Mouse (Mus musculus) stomach, postnatal 0 days (tissue): ENCODE results near the gene Phf13. TPM values are rescaled to one million over a fixed set of nuclear protein-coding genes. Genes with fewer than 3 reads are reported as not detected.

Experiments
- ATAC-seq: fragments of 200-750 bp; cut with Nextera tagmentation; 2 replicates; pipeline ENCODE4 v1.8.0; 2017; ENCODE audit not compliant: low FRiP score, low TSS enrichment
- DNase-seq: peaks from one replicate; pipeline ENCODE4 v3.0.0-alpha.2; 2016; ENCODE audit warnings: low spot score
- H3K27ac ChIP-seq: fragments of 300-500 bp; sonication (generic); replicated peaks from 2 replicates; pipeline ENCODE4 v1.5.1; 2014; ENCODE audit warnings: mild to moderate bottlenecking, control low read depth
- H3K27me3 ChIP-seq: fragments of 300-500 bp; sonication (generic); 2 replicates; pipeline ENCODE4 v1.6.1; 2014; ENCODE audit warnings: low read length; ENCODE audit not compliant: control insufficient read depth, insufficient read depth
- H3K36me3 ChIP-seq: fragments of 300-500 bp; sonication (generic); 2 replicates; pipeline ENCODE4 v1.6.1; 2014; ENCODE audit warnings: low read length, mixed read lengths; ENCODE audit not compliant: control insufficient read depth, insufficient read depth
- H3K4me1 ChIP-seq: fragments of 300-500 bp; sonication (generic); replicated peaks from 2 replicates; pipeline ENCODE4 v1.6.1; 2014; ENCODE audit warnings: antibody characterized with exemption; ENCODE audit not compliant: control insufficient read depth, insufficient read depth
- H3K4me2 ChIP-seq: fragments of 300-500 bp; sonication (generic); replicated peaks from 2 replicates; pipeline ENCODE4 v1.6.1; 2014; ENCODE audit warnings: low read depth, mild to moderate bottlenecking, control low read depth, moderate library complexity
- H3K4me3 ChIP-seq: fragments of 300-500 bp; sonication (generic); 2 replicates; pipeline ENCODE4 v1.5.1; 2014; ENCODE audit warnings: low read depth, low read length, control low read depth
- H3K9ac ChIP-seq: fragments of 300-500 bp; sonication (generic); 2 replicates; pipeline ENCODE4 v1.6.1; 2014; ENCODE audit warnings: mild to moderate bottlenecking, low read length, control low read depth, mixed read lengths
- H3K9me3 ChIP-seq: fragments of 300-500 bp; sonication (generic); 2 replicates; pipeline ENCODE4 v1.6.1; 2016; ENCODE audit warnings: low read length; ENCODE audit not compliant: control insufficient read depth
- CTCF ChIP-seq: IDR thresholded peaks from 2 replicates; pipeline ENCODE4 v1.5.1; 2016; ENCODE audit warnings: antibody characterized with exemption, low read depth, mild to moderate bottlenecking, moderate library complexity
- EP300 ChIP-seq: optimal IDR thresholded peaks from 2 replicates; pipeline ENCODE3; 2016; ENCODE audit warnings: antibody characterized with exemption
- WGBS: fragments of 180-500 bp; shearing (Covaris S2); extraction: QIAGEN DNeasy Blood & Tissue Kit; methylation state at CpG from one replicate; pipeline ENCODE4 v1.1.7; 2014; 5-methylcytosine and 5-hydroxymethylcytosine counted together
- polyA plus RNA-seq: library from polyadenylated mRNA; unstranded; fragments of >200 nt; fragmentation: Nextera tagmentation; extraction: Ambion mirVana; gene quantifications from 2 replicates; pipeline ENCODE4 v1.2.1, GENCODE M21; 2015

Gene Phf13
- polyA plus RNA-seq, 1 experiment from 2014 or later: 12.7 TPM

DNA sequence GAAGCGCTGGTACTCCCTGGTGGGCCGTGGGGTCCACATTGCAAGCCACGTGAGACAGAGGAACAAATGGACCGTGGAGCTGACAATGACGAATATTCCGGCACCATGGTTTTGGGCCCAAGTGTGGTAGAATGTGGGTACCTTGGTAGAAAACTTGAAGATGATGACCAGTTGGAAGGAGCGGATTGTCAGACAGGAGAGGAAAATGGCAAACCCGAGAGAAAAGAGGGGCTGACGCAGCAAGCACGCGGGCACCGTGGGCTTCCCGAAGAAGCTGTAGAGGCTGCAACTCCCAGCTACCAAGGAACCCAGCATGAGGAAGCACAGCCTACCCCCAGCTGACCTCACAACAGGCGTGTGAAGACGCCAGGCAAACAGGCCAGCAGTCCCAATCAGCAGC, 32.4 kb upstream of the Phf13 start:
- WGBS: 63% methylated on average over 15 of the region's 15 CpGs
- no peak for DNase-seq
- Histone ChIP-seq H3K36me3 (peaks cover 1% of the 10 kb centered on the region; the same call in 1 of the 2 replicates), H3K4me1 (peaks cover 16% of the 10 kb centered on the region), H3K4me3 (no peak overlapping the region), H3K9ac (0 out of 2 replicates have a peak overlapping the region, but pooled peaks have one; percentile 71), H3K9me3 (no peaks in the 10 kb centered on the region), H3K27me3 (no peaks in the 10 kb centered on the region), H3K4me2 (peak overlapping the region; percentile 92), H3K27ac (no peak overlapping the region)
- TF ChIP-seq EP300 (no peak), CTCF (no peak)
- ATAC-seq: no peak

DNA sequence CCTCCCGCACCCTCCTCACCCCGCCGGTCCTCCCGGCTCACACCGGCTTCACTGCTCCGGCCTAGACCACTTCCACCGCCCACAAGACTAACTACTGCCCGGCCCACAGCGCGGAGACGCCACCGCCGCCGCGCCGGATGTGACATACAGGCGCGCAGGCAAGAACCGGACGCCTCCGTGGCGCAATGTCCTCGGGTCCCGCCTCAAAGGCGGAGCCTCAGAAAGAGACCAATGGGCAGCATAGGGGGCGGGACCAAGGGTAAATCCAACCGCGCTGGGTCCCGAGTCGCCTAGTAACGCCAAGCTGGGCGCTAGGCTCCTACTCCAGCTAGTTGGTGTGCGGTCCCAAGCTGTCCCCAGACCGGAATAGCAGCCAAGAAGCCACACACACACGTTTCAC, 31.5 kb upstream of the Phf13 start, which contains the start of gene Zbtb48:
Gene Zbtb48 (minus strand): TSS at position 148 of the 400 bp plus-strand sequence.
- Histone ChIP-seq H3K9ac (peak within 1 kb of the TSS; percentile 71), H3K9me3 (no peaks in the 10 kb centered on the region), H3K4me2 (peak within 1 kb of the TSS; percentile 92), H3K36me3 (peaks cover 2% of the 10 kb centered on the region; the same call in 1 of the 2 replicates), H3K27ac (peak within 1 kb of the TSS; percentile 70), H3K4me1 (peaks cover 16% of the 10 kb centered on the region), H3K4me3 (peak within 1 kb of the TSS; percentile 64), H3K27me3 (no peaks in the 10 kb centered on the region)
- peak; percentile 98 for DNase-seq
- under 1% methylated on average over 31 of the region's 35 CpGs for WGBS
- TF ChIP-seq EP300: no peak
- 0 out of 2 replicates have a peak, but pooled peaks have one; percentile 6 for TF ChIP-seq CTCF
- peak; percentile 96 for ATAC-seq

DNA sequence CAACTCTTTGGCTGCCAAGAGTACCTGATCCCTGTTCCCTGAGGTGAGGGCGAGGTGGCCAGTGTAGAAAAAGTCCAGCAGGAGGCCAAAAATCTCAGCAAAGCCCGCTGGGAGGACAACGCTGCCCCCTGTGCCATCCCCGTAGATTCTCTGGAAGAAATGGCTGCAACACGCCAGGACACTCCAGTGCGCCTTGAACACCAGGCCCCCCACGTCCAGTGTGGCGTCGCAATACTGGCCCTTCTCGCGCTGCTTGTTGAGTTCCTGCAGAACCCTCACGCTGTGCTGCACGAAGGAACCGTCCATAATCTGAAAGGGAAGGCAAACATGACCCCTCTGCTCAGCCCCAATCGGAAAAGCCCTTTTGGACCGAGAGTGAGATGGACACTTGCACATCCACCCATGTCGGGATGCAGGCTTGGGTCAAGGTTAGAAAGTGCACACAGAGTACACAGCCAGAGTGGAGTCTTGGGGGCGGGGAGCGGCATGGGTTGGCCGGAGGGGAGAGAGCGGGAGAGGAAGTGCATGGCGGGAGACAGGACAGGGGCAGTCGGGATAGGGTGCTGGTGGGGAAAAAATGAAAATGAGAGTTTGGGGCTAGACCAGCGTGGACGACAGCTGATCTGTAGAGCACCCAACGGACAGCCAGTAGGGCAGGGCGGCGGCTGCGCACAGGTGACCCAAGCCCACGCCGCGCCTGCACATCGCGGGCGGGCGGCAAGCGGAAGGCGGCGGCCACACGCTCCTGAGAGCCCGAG, 30.9 kb upstream of the Phf13 start:
- Histone ChIP-seq H3K9me3 (no peaks in the 10 kb centered on the region), H3K4me2 (peak overlapping the region; percentile 92), H3K36me3 (peaks cover 2% of the 10 kb centered on the region; the same call in 1 of the 2 replicates), H3K27me3 (no peaks in the 10 kb centered on the region), H3K27ac (peak overlapping the region; percentile 70), H3K4me3 (peak overlapping the region; percentile 64), H3K9ac (peak overlapping the region; percentile 71), H3K4me1 (peaks cover 16% of the 10 kb centered on the region)
- TF ChIP-seq CTCF: peak; percentile 26; the same call in 1 of the 2 replicates
- TF ChIP-seq EP300: no peak
- 1% methylated on average over 38 of the region's 41 CpGs for WGBS
- peak; percentile 72 for DNase-seq
- ATAC-seq: peak; percentile 43; the same call in 1 of the 2 replicates

DNA sequence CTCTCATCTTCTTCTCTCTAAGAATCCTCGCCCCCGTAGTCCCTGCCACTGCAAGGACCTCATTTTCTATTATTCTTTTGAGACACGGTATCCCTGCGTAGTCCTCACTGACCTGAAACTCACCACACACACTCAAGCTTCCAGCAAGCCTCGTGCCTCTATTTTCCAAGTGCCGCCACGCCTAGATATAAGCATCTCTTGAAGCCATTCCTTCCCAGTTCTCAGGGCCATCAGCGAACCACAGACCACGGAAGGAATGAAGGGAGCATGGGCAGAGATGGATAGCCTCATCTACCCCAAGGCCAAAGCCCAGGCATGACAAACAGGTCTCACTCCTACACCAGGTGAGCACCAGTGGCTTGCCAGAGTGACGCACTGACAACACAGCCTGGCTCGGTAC, 28.5 kb upstream of the Phf13 start:
- no peaks in the 10 kb centered on the region for H3K9me3 ChIP-seq
- H3K4me3 ChIP-seq: no peak overlapping the region
- 86% methylated on average over 11 of the region's 11 CpGs for WGBS
- peaks cover 11% of the 10 kb centered on the region for H3K36me3 ChIP-seq
- H3K4me1 ChIP-seq: peaks cover 16% of the 10 kb centered on the region
- H3K27me3 ChIP-seq: no peaks in the 10 kb centered on the region
- no peak overlapping the region for H3K4me2 ChIP-seq
- ATAC-seq (no peak), DNase-seq (no peak)
- no peak overlapping the region for H3K27ac ChIP-seq
- H3K9ac ChIP-seq: no peak overlapping the region
- no peak for TF ChIP-seq EP300
- TF ChIP-seq CTCF: no peak

DNA sequence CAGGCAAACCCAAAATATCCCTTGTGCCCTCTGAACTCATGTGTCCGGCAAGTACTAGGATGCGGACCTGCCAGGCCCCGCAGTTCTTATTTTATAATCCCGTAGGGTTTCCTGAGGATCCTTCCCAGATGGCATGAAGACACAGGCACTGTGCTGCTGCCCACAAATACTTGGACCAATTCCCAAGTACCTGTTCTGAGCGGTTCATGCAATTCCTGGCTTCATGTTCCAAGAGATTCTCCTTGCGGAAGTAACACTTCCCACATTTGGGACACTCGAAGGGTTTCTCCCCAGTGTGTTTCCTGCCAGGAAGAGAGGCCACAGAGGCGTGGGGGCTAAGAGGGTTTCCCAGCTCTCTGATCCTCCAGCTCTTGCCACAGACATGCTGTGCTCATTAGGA, 26.4 kb upstream of the Phf13 start:
- no peak for ATAC-seq

More for the DNA sequence above, 26.4 kb upstream of the Phf13 start:
- no peak overlapping the region for H3K9ac ChIP-seq
- H3K4me1 ChIP-seq: peaks cover 14% of the 10 kb centered on the region
- H3K27me3 ChIP-seq: no peaks in the 10 kb centered on the region
- no peak overlapping the region for H3K4me3 ChIP-seq
- no peak overlapping the region for H3K4me2 ChIP-seq
- no peak for DNase-seq
- 77% methylated on average over 8 of the region's 8 CpGs for WGBS
- H3K27ac ChIP-seq: no peak overlapping the region
- peaks cover 17% of the 10 kb centered on the region for H3K36me3 ChIP-seq
- H3K9me3 ChIP-seq: no peaks in the 10 kb centered on the region
- no peak for TF ChIP-seq EP300
- TF ChIP-seq CTCF: no peak
